In the genomic region with DNA sequence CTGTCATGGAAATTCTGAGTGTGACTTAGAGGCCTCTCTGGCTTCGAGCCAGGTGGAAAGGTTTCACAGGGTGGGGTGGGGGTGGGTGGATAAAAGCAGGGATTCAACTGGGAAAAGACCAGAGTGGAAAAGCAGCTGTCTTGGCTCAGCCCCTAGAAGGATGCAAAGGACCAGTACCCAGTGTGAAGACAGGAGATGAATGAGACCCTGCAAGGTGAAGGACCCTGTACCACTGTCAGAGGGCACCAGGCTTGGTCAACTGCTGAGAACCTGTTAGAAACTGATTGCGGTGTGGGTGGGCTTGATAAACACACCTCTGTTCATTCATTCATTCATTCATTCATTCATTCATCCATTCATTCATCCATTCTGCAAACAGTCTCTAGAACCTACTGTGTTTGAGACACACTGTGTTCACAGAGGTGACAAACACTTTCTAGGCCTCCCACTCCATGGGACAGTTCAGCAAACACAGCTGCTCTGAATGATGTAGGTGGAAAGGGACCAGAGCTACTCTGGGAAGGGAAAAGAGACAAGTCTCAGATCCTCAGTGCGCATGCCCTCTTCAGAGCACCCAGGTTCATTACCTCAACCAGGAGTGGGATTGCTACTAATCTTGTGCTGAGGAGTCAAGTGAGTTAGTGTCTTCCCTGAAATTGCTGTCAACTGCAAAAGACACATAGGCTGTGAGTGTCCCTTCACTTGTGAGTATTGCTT, we compare ENCODE assay signal across 8 mouse cellular contexts.
DNase-seq lines count a peak whose midpoint lies in the region; ATAC-seq and TF ChIP-seq lines count a peak whose summit lies in the region.

No protein-coding gene starts in this region.

- H3K27me3 ChIP-seq in heart, embryonic 12.5 days (replicated peaks) = no peaks in the 10 kb centered on the region
- H3K27me3 ChIP-seq in embryonic facial prominence, embryonic 10.5 days (replicated peaks; ENCODE audit: low read depth, poor library complexity, severe bottlenecking) = no peaks in the 10 kb centered on the region
- H3K27me3 ChIP-seq in hindbrain, embryonic 14.5 days (ENCODE audit: control insufficient read depth, insufficient read depth, low read length) = no peaks in the 10 kb centered on the region
- no peaks in the 10 kb centered on the region for H3K27me3 ChIP-seq in midbrain, postnatal 0 days (ENCODE audit: insufficient read depth, low read length)

- H3K36me3 ChIP-seq in heart, embryonic 12.5 days = no peaks in the 10 kb centered on the region
- no peaks in the 10 kb centered on the region for H3K36me3 ChIP-seq in embryonic facial prominence, embryonic 10.5 days (replicated peaks)
- H3K36me3 ChIP-seq in hindbrain, embryonic 14.5 days (replicated peaks; ENCODE audit: control insufficient read depth, insufficient read depth) = no peaks in the 10 kb centered on the region
- no peaks in the 10 kb centered on the region for H3K36me3 ChIP-seq in midbrain, postnatal 0 days (ENCODE audit: insufficient read depth, low read length)

- WGBS in heart, embryonic 12.5 days = 69% methylated on average over 3 of the region's 3 CpGs
- WGBS in embryonic facial prominence, embryonic 10.5 days = 78% methylated on average over 3 of the region's 3 CpGs
- WGBS in hindbrain, embryonic 14.5 days = 73% methylated on average over 3 of the region's 3 CpGs
- WGBS in midbrain, postnatal 0 days = 74% methylated on average over 3 of the region's 3 CpGs

- no peak for DNase-seq in heart, postnatal 4 days
- no peak for DNase-seq in embryonic facial prominence, embryonic 10.5 days (ENCODE audit: low spot score)
- DNase-seq in hindbrain, embryonic 14.5 days (ENCODE audit: low spot score) = no peak
- no peak for DNase-seq in midbrain, postnatal 0 days (ENCODE audit: low spot score)
- DNase-seq in spleen, postnatal 10 days (ENCODE audit: low spot score in 2 of 2) = no peak
- DNase-seq in ovary, postnatal 14 days (ENCODE audit: low spot score) = no peak
- DNase-seq in layer of hippocampus, adult 9-11 months = no peak

- no peaks in the 10 kb centered on the region for H3K9me3 ChIP-seq in heart, embryonic 12.5 days (replicated peaks)
- no peaks in the 10 kb centered on the region for H3K9me3 ChIP-seq in embryonic facial prominence, embryonic 10.5 days
- H3K9me3 ChIP-seq in hindbrain, embryonic 14.5 days (ENCODE audit: control insufficient read depth, low read length) = no peaks in the 10 kb centered on the region
- no peaks in the 10 kb centered on the region for H3K9me3 ChIP-seq in midbrain, postnatal 0 days (ENCODE audit: low read length)

- H3K27ac ChIP-seq in heart, embryonic 12.5 days (ENCODE audit: poor library complexity, severe bottlenecking) = peak overlapping the region; percentile 72
- peak overlapping the region; percentile 81; the same call in 1 of the 2 replicates for H3K27ac ChIP-seq in embryonic facial prominence, embryonic 10.5 days (replicated peaks)
- H3K27ac ChIP-seq in hindbrain, embryonic 14.5 days = peak overlapping the region; percentile 68
- peak overlapping the region; percentile 76 for H3K27ac ChIP-seq in midbrain, postnatal 0 days (ENCODE audit: low read depth, low read length)

- no peak overlapping the region; the same call in 1 of the 2 replicates for H3K9ac ChIP-seq in heart, embryonic 12.5 days
- H3K9ac ChIP-seq in hindbrain, embryonic 14.5 days = no peak overlapping the region
- no peak overlapping the region for H3K9ac ChIP-seq in midbrain, postnatal 0 days (replicated peaks; ENCODE audit: low read length, poor library complexity, severe bottlenecking)

- peaks cover 46% of the 10 kb centered on the region for H3K4me1 ChIP-seq in heart, embryonic 12.5 days (replicated peaks)
- peaks cover 49% of the 10 kb centered on the region for H3K4me1 ChIP-seq in embryonic facial prominence, embryonic 10.5 days
- H3K4me1 ChIP-seq in hindbrain, embryonic 14.5 days (replicated peaks; ENCODE audit: control insufficient read depth, insufficient read depth, low read length) = peaks cover 34% of the 10 kb centered on the region
- peaks cover 20% of the 10 kb centered on the region for H3K4me1 ChIP-seq in midbrain, postnatal 0 days (ENCODE audit: insufficient read depth, low read length)

- H3K4me3 ChIP-seq in heart, embryonic 12.5 days = no peak overlapping the region
- no peak overlapping the region for H3K4me3 ChIP-seq in embryonic facial prominence, embryonic 10.5 days
- H3K4me3 ChIP-seq in hindbrain, embryonic 14.5 days (replicated peaks; ENCODE audit: low read length) = no peak overlapping the region
- H3K4me3 ChIP-seq in midbrain, postnatal 0 days (ENCODE audit: low read depth, low read length) = no peak overlapping the region

- H3K4me2 ChIP-seq in heart, embryonic 12.5 days = 0 out of 2 replicates have a peak overlapping the region, but pooled peaks have one; percentile 34
- no peak overlapping the region for H3K4me2 ChIP-seq in hindbrain, embryonic 14.5 days (replicated peaks)
- no peak overlapping the region for H3K4me2 ChIP-seq in midbrain, postnatal 0 days (ENCODE audit: low read depth, low read length, poor library complexity, severe bottlenecking)

- ATAC-seq in heart, embryonic 12.5 days (ENCODE audit: insufficient number of reproducible peaks, low FRiP score) = peak; percentile 76
- peak; percentile 74 for ATAC-seq in hindbrain, embryonic 14.5 days (ENCODE audit: low FRiP score)
- peak; percentile 62 for ATAC-seq in midbrain, postnatal 0 days (ENCODE audit: low FRiP score)

- no peak for TF ChIP-seq CTCF in midbrain, postnatal 0 days (IDR thresholded peaks at IDR 0.05)
